Mouse (Mus musculus): Measurements from ENCODE around the gene Gsto2.

Gene Gsto2

DNA sequence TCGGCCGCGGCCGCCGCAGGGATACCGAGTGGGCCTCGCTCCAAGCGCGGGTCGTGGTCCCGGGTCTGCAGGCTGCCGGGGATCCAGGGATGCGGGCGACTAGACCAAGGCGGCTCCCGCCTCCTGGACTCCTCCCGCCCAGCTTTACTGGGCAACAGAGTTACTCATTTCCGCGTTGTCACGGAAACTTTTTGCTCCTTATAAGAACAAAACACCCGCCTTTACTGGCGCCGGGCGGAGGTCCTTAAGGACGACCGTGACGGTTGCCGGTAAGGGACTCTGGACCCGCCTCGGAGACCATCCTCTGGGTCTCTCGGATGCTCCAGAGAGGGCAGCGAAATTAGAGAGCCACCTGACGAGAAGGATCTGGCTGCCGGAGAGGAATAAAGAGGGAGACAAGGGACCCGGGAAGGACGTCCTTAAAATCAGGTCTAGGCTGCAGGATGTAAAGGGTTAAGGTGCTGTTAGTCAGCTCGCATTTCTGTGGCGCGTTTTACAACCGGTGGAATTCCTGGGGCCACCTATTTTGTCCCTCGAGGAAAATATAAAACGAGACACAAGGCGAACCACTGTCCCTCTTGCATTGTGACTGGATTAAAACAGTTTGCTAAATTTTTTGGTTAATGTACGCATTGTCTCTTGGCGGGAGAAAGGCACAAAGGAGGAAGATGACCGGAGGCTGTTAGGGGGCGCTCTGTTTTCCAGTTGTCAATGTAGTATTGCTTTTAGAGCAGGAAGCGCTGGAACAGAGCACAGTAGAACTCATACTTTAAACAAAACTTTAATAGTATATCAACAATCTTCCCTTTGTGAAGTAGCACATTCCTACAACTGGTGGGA lies 54.0 kb downstream of the Gsto2 start, which contains the start of the genes Cfap43 and Itprip:
Gene Cfap43 (minus strand): TSS at position 162 of the 840 bp plus-strand sequence.
Gene Itprip (minus strand): TSS at position 174 of the 840 bp plus-strand sequence.
- DNase-seq (ENCODE audit: low spot score in 2 of 2): peak; percentile 30 to 48

DNA sequence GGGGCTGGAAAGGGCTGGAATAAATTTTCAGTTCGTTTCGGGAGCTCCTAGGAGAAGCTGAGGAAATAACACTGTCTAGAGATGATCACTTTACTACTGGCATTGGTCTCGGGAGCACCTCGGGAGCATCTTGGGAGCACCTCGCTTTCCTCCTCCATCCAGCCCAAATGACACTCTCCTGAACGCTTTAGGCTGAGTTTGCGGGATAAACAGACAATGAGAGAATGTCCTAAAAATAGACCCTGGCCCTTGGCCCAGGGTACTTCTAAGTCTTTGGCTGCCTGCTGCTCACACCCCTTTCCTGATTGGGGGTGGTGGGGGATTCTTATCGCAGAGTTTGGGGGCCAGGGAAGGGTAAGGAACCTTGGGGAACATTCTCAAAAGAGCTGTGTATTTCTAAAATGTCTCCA lies 54.6 kb downstream of the Gsto2 start:
- DNase-seq (ENCODE audit: low spot score in 2 of 2): no peak

DNA sequence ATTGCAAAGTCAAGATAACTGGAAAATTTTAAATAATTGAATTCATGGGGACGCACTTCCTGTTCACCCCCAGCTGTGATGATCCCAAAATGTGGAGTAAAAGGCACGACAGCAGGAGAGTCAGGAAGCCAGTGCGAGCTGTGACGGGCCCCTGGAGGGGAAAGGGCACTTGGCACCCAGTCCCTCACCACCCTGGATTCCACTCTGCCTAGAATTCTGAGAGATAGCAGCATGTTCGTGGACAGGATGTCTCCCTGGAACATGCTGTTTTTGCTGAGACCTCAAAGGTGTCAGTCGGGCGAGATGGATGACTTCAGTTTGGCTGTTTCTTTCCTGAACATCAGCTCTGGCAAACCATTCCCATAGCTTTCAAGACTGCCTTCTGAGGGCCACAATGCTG lies 60.5 kb downstream of the Gsto2 start:
- DNase-seq (ENCODE audit: low spot score in 2 of 2): no peak

DNA sequence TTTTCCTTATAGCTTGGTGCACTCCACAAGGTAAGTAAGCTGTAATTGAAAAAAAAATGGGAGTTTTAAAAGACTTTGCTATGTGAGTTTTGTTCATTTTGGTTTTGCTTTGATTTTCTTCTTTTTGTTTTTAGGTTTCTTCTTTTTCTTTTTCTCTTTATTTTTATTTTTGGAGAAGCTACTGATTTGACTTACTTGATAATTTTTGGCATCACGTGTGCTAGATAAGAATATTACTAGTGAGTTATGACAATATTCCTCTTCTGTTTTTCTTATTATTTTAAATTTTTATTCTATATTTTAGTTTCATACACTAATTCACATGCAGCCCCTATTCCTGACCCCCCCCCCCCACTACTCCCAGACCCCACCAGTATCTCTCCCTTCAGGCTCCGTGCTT lies 61.7 kb downstream of the Gsto2 start:
- DNase-seq (ENCODE audit: low spot score in 2 of 2): no peak

DNA sequence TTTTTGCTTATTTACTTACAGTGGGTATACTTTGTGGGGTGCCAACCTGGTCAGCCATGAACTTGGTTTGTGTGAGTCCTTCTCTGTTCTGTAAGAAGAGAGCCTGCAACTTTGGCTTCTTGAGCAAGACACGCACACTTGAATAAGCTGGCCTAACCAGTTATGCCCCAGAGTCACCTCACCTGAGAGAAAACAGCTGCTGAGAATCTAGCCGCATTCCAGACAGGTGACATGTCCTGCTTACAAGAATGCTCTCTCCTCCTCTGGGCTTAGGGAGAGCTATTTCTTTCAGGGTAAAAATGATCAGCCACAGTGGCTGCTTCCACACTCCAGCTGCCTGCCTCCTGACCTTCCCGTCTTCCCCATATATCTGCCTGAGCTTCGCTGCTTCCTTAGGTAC lies 63.7 kb downstream of the Gsto2 start:
- DNase-seq (ENCODE audit: low spot score in 2 of 2): no peak

DNA sequence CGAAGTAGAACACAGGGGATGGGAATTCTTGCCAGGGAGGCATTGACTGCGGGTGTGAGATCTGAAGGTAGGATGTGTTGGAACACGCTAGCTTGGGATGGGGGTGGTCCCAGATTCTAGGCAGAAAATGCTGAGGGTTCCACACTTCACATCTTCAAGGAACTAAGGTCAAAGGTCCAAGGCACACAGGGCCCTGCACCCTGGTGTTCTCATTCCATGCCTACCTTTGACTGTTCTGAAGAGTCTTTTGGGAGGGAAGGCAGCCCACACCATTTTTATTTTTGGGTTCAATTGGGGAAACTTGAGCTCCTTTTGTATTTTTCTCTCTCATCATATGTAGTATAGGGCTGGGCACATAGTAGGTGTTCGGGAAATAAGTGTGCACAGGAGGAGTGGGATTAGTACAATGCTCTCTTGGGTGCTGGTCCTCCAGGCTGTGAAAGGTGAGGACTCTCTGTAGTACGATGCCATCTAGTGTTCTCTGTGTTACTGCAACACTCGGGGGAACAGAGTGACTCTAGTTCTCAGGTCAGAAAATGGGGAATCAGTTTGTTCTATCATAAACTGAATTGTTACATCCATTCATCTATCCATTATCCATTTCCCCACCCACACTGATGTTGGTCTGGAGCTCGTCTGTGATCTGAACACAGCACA lies 66.8 kb downstream of the Gsto2 start:
- DNase-seq (ENCODE audit: low spot score in 2 of 2): no peak

DNA sequence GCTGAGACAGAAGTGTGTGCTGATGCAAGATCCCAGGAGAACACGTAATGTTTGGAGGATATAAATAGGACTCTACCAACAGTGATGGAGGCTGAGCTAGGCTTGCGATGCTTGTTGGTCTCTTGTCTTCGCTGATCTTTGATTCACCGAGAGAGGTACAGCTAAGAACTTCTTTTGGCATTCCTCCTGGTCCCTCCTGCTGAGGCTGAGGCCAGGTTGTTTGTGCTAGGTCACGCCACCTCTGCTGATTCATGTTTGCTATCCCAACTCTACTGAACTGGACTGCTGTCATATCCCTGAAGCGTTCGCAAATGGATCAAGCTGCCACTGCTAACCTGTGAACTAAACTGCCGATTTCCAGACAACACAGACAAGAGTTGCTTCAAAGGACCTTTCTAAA lies 68.8 kb downstream of the Gsto2 start:
- no peak for DNase-seq (ENCODE audit: low spot score in 2 of 2)

DNA sequence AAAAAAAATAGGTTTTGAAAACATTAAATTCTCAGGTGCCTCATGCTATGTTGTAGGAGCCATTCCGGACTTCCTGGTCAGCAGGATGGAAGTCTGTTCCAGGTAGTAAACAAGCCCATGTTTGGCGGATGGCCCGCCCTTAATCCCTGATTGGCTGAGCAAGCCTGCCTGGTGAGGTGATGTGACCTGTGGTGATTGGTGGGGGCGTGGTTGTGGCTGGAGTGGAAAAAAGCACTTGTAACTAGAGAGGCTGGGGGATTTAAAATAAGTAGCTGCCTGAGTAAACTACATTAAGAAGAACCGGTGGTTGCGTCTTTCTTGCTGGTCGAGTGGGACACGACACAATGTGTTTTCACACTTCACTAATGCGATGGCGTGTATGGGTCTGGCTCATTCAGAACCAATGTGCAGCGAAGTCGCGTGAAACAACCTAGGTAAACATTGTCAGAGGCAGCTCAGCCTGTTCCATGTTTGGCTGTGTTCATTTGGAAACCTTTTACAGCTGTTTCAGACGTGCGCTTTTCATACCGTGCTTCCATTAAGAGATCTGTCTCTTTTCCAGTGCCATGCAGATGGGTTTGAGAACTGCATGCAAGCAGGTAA lies 69.4 kb downstream of the Gsto2 start:
- DNase-seq (ENCODE audit: low spot score in 2 of 2): no peak

DNA sequence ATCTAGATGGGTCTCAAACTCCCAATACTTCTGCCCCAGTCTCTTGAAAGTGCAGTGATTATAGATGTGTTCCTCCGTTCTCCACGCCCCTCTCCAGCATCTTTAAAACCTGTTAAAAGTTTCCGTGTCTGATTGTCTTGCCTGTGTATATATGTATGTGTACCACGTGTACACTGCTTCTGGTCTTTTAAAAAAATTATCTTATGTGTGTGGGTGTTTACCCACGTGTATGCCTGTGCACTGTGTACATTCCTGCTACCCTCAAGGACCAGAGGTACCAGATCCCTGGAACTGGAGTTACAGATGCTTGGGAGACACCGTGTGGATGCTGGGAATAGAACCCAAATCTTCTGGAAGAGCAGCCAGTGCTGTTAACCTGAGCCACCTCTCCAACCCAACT lies 70.2 kb downstream of the Gsto2 start:
- DNase-seq (ENCODE audit: low spot score in 2 of 2): no peak
